Mouse (Mus musculus) heart, adult 2 months (tissue): ENCODE data around the gene Casp7.

Source experiments
- CTCF ChIP-seq: fragments of 200-600 bp; IDR thresholded peaks from 2 replicates; pipeline ENCODE4 v1.8.1; 2022; ENCODE audit warnings: antibody characterized with exemption, mild to moderate bottlenecking, moderate library complexity
- EP300 ChIP-seq: fragments of 200-500 bp; IDR thresholded peaks from 2 replicates; pipeline ENCODE4 v1.6.1; 2011; ENCODE audit warnings: low read depth, low read length, control low read depth; ENCODE audit not compliant: insufficient read depth
- POLR2A ChIP-seq: fragments of 200-500 bp; IDR thresholded peaks from 2 replicates; pipeline ENCODE4 v1.6.1; 2011; ENCODE audit warnings: mild to moderate bottlenecking, low read depth, low read length, control low read depth; ENCODE audit not compliant: insufficient read depth

GRCm38 (mm10) chr19:56381407-56381806 is 15.5 kb upstream of the Casp7 start:
- TF ChIP-seq POLR2A (no peak), CTCF (no peak), EP300 (no peak)
